Mouse (Mus musculus): ENCODE measurements at regions not wholly inside any gene's neighbourhood (a gene's known extent, or its start where the extent isn't known, plus 50 kb on each side); places are given as distances from the start of the nearest gene placed in this dataset.

- TF ChIP-seq POLR2A (IDR thresholded peaks at IDR 0.05; ENCODE audit: low read depth, low read length) = no peak
- no peak for TF ChIP-seq CTCF (IDR thresholded peaks at IDR 0.05; ENCODE audit: extremely low read depth, insufficient read depth, insufficient read length, insufficient replicate concordance)
Observed at GRCm38 (mm10) chr15:88370366-88370765, 229.7 kb upstream of the Zdhhc25 start.

All from spleen, adult 2 months (tissue).